Mouse (Mus musculus) adrenal gland, postnatal 36 days (tissue): ENCODE measurements around the gene Tmem39b. TPM values are rescaled to one million over a fixed set of nuclear protein-coding genes. Genes with fewer than 3 reads are reported as not detected.

Source experiments
- microRNA-seq: library from miRNA; unstranded; fragments of <30 nt; microRNA quantifications from one replicate; pipeline ENCODE4 v1.2.0, GENCODE M21; 2021
- total RNA-seq, 2 experiments: library from RNA; stranded (reverse); gene quantifications; 2 replicates each; pipeline ENCODE4 v1.2.3; 2021

Tmem39b gene
- total RNA-seq, 2 experiments from 2014 or later, result 11.0 to 13.3 TPM

Small RNAs within 50 kb of the gene (microRNA-seq; reads per million reads assigned to microRNA genes)
- gene Mir7016, result not detected

Other genes with a start within 250 kb of the Tmem39b start
- 10 to 100 TPM; 58.1 to 69.5 TPM for gene Bsdc1, start 235.3 kb downstream of the Tmem39b start, total RNA-seq
- gene Tssk3, start 205.8 kb downstream of the Tmem39b start, total RNA-seq, result not detected
- gene Fam229a, start 205.6 kb downstream of the Tmem39b start, total RNA-seq, result not detected
- 10 to 100 TPM; 53.0 to 56.9 TPM for gene Marcksl1, start 183.3 kb downstream of the Tmem39b start, total RNA-seq
- gene Hdac1, start 154.1 kb downstream of the Tmem39b start, total RNA-seq, result 10 to 100 TPM; 49.2 to 59.8 TPM
- gene Lck, start 123.2 kb downstream of the Tmem39b start, total RNA-seq, result 1 to 10 TPM; 2.7 to 5.2 TPM
- gene Fam167b, start 118.3 kb downstream of the Tmem39b start, total RNA-seq, result 10 to 100 TPM; 41.9 to 46.2 TPM
- gene Eif3i, start 96.2 kb downstream of the Tmem39b start, total RNA-seq, result 100 to 1,000 TPM; 187 to 192 TPM
- 10 to 100 TPM; 93.0 to 96.7 TPM for gene Tmem234, start 96.2 kb downstream of the Tmem39b start, total RNA-seq
- 1 to 10 TPM in 1 of 2 experiments, under 1 TPM in 1; 0.73 to 2.6 TPM for gene Dcdc2b, start 82.6 kb downstream of the Tmem39b start, total RNA-seq
- gene Iqcc, start 77.7 kb downstream of the Tmem39b start, total RNA-seq, result 10 to 100 TPM; 26.2 to 28.0 TPM
- gene Ccdc28b, start 72.9 kb downstream of the Tmem39b start, total RNA-seq, result 10 to 100 TPM; 32.8 to 34.2 TPM
- gene Txlna, start 55.8 kb downstream of the Tmem39b start, total RNA-seq, result 10 to 100 TPM; 61.0 to 69.8 TPM
- gene Kpna6, start 24.1 kb downstream of the Tmem39b start, total RNA-seq, result 10 to 100 TPM; 88.8 to 97.9 TPM
- 10 to 100 TPM; 66.0 to 83.9 TPM for gene Khdrbs1, start 45.5 kb upstream of the Tmem39b start, total RNA-seq
- gene Ptp4a2, start 114.4 kb upstream of the Tmem39b start, total RNA-seq, result 100 to 1,000 TPM; 311 to 416 TPM
- 1 to 10 TPM in 1 of 2 experiments, under 1 TPM in 1; 0.86 to 1.3 TPM for gene Spocd1, start 232.4 kb upstream of the Tmem39b start, total RNA-seq